Mouse (Mus musculus) hindbrain, embryonic 14.5 days (tissue): ENCODE measurements around the gene Synpr. TPM values are rescaled to one million over a fixed set of nuclear protein-coding genes. Genes with fewer than 3 reads are reported as not detected.

Experiments
- ATAC-seq: fragments of 200-750 bp; cut with Nextera tagmentation; 2 replicates; pipeline ENCODE4 v1.8.0; 2017; ENCODE audit warnings: moderate number of reproducible peaks, mild to moderate bottlenecking, moderate TSS enrichment, moderate library complexity; ENCODE audit not compliant: low FRiP score
- DNase-seq: peaks from one replicate; pipeline ENCODE4 v3.0.0-alpha.2; 2015; ENCODE audit warnings: low spot score
- H3K27ac ChIP-seq: fragments of 300-500 bp; sonication (generic); 2 replicates; pipeline ENCODE4 v1.5.1; 2014; ENCODE audit warnings: mild to moderate bottlenecking, moderate library complexity
- H3K27me3 ChIP-seq: fragments of 300-500 bp; sonication (generic); 2 replicates; pipeline ENCODE4 v1.6.1; 2014; ENCODE audit warnings: mild to moderate bottlenecking, low read length, mixed read lengths; ENCODE audit not compliant: control insufficient read depth, insufficient read depth
- H3K36me3 ChIP-seq: fragments of 300-500 bp; sonication (generic); replicated peaks from 2 replicates; pipeline ENCODE4 v1.6.1; 2014; ENCODE audit not compliant: control insufficient read depth, insufficient read depth
- H3K4me1 ChIP-seq: fragments of 300-500 bp; sonication (generic); replicated peaks from 2 replicates; pipeline ENCODE4 v1.6.1; 2014; ENCODE audit warnings: antibody characterized with exemption, low read length, mixed read lengths; ENCODE audit not compliant: control insufficient read depth, insufficient read depth
- H3K4me2 ChIP-seq: fragments of 300-500 bp; sonication (generic); replicated peaks from 2 replicates; pipeline ENCODE4 v1.6.1; 2014; ENCODE audit warnings: mild to moderate bottlenecking, moderate library complexity
- H3K4me3 ChIP-seq: fragments of 300-500 bp; sonication (generic); replicated peaks from 2 replicates; pipeline ENCODE4 v1.5.1; 2014; ENCODE audit warnings: mild to moderate bottlenecking, low read length
- H3K9ac ChIP-seq: fragments of 300-500 bp; sonication (generic); 2 replicates; pipeline ENCODE4 v1.6.1; 2014
- H3K9me3 ChIP-seq: fragments of 300-500 bp; sonication (generic); 2 replicates; pipeline ENCODE4 v1.6.1; 2016; ENCODE audit warnings: low read length; ENCODE audit not compliant: control insufficient read depth
- WGBS: fragments of 180-500 bp; shearing (Covaris S2); extraction: QIAGEN DNeasy Blood & Tissue Kit; methylation state at CpG from one replicate; pipeline ENCODE4 v1.1.7; 2014; 5-methylcytosine and 5-hydroxymethylcytosine counted together
- polyA plus RNA-seq: library from polyadenylated mRNA; unstranded; fragments of >200 nt; fragmentation: Nextera tagmentation; extraction: Ambion mirVana; gene quantifications from 2 replicates; pipeline ENCODE4 v1.2.1, GENCODE M21; 2014

Gene Synpr
- polyA plus RNA-seq, 1 experiment from 2014 or later = 52.7 TPM

GRCm38 (mm10) chr14:13344240-13344639 is 59.7 kb downstream of the Synpr start:
- no peak overlapping the region for H3K4me2 ChIP-seq
- H3K9me3 ChIP-seq = no peaks in the 10 kb centered on the region
- no peak overlapping the region for H3K9ac ChIP-seq
- 84% methylated on average over 2 of the region's 2 CpGs for WGBS
- H3K27ac ChIP-seq = no peak overlapping the region
- H3K36me3 ChIP-seq = no peaks in the 10 kb centered on the region
- H3K27me3 ChIP-seq = no peaks in the 10 kb centered on the region
- H3K4me3 ChIP-seq = no peak overlapping the region
- DNase-seq = no peak
- no peaks in the 10 kb centered on the region for H3K4me1 ChIP-seq
- no peak for ATAC-seq

- DNase-seq (no peak), ATAC-seq (no peak)
- Histone ChIP-seq H3K36me3 (no peaks in the 10 kb centered on the region), H3K4me1 (no peaks in the 10 kb centered on the region), H3K4me2 (no peak overlapping the region), H3K27me3 (no peaks in the 10 kb centered on the region), H3K27ac (no peak overlapping the region), H3K9ac (no peak overlapping the region), H3K4me3 (no peak overlapping the region), H3K9me3 (no peaks in the 10 kb centered on the region)
- 61% methylated on average over 4 of the region's 4 CpGs for WGBS
These were observed 64.7 kb downstream of the Synpr start for GRCm38 (mm10) chr14:13349170-13349865.

- ATAC-seq (no peak), DNase-seq (peak; percentile 71)
- Histone ChIP-seq H3K27me3 (no peaks in the 10 kb centered on the region), H3K27ac (no peak overlapping the region), H3K4me1 (no peaks in the 10 kb centered on the region), H3K4me3 (no peak overlapping the region), H3K4me2 (no peak overlapping the region), H3K9ac (no peak overlapping the region), H3K36me3 (no peaks in the 10 kb centered on the region), H3K9me3 (no peaks in the 10 kb centered on the region)
- 27% methylated on average over 5 of the region's 5 CpGs for WGBS
These were observed 69.6 kb downstream of the Synpr start for GRCm38 (mm10) chr14:13354154-13354553.

DNA sequence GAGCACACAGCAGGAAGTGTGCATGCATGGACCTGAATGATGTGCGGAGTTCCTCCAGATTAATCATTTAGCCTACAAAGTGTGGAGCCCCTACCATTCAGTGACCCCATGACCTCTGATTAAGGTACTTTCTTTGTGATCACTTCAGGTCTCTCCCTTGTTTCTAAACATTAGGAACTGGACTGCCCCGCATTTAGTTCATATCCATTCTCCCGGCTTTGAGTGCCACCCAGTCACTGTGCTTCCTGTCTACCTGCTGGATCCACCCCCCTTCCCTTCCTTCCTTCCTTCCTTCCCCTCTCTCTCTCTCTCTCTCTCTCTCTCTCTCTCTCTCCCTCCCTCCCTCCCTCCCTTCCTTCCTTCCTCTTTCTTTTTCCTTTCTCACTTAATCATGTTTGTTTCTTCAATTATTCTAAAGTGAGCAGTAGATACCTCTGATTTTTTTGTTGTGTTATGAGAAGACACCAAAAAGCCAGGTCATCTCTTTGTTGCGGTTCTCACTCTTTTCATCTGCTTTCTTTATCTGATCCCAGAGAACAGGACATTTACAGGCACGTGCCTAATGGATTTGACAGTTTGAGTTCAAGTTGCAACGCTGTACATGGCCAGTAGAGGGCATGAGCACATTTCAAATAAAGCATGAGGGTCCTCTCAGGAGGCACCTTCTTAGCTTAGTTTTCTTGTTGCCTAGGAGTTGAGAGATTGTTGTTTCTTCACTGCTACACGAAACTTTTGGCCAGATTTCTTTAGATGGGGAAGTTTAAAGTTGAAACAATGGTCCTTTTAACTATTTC is 71.2 kb downstream of the Synpr start:
- 6% methylated on average over 7 of the region's 7 CpGs for WGBS

DNA sequence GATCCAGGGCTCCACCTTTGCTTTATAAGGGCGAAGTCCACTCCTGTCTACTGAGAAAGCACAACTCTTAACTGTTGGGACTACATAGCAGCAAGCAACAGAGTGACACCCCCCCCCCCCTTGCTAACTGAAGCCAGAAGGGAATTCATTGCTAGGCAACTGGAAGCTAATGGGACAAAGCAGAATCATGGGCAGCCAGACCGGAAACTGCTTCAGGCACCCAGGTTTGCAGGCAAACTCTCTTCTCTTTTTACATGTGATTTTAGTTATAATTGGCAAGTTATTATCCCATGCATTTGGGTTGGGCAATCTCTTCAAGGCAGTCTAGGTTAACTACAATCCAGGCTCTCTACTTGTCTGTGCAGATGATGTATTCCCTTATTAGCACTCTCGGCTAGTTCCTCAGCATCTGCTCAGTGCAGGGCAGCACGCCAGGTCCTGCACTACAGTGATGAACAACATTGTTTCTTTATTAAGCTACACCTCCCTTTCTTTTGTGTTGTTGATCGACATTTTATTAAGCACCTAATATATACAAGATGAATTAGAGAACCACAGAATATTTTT is 72.6 kb downstream of the Synpr start:
- H3K4me3 ChIP-seq = no peak overlapping the region
- no peaks in the 10 kb centered on the region for H3K9me3 ChIP-seq
- WGBS = 49% methylated on average over 5 of the region's 5 CpGs
- H3K36me3 ChIP-seq = no peaks in the 10 kb centered on the region
- H3K27ac ChIP-seq = no peak overlapping the region
- no peak overlapping the region for H3K9ac ChIP-seq
- H3K4me1 ChIP-seq = no peaks in the 10 kb centered on the region
- ATAC-seq (0 out of 2 replicates have a peak, but pooled peaks have one; percentile 28), DNase-seq (no peak)
- no peaks in the 10 kb centered on the region for H3K27me3 ChIP-seq
- no peak overlapping the region for H3K4me2 ChIP-seq

More for the DNA sequence above, 71.2 kb downstream of the Synpr start:
- Histone ChIP-seq H3K4me3 (no peak overlapping the region), H3K27ac (no peak overlapping the region), H3K36me3 (no peaks in the 10 kb centered on the region), H3K4me1 (no peaks in the 10 kb centered on the region), H3K9me3 (no peaks in the 10 kb centered on the region), H3K4me2 (no peak overlapping the region), H3K27me3 (no peaks in the 10 kb centered on the region), H3K9ac (no peak overlapping the region)
- DNase-seq = peak; percentile 93
- peak; percentile 68; the same call in 1 of the 2 replicates for ATAC-seq

- Histone ChIP-seq H3K4me2 (no peak overlapping the region), H3K36me3 (no peaks in the 10 kb centered on the region), H3K27me3 (no peaks in the 10 kb centered on the region), H3K9ac (no peak overlapping the region), H3K9me3 (no peaks in the 10 kb centered on the region), H3K4me3 (no peak overlapping the region), H3K4me1 (no peaks in the 10 kb centered on the region), H3K27ac (no peak overlapping the region)
- ATAC-seq (no peak), DNase-seq (no peak)
- WGBS = 72% methylated on average over 2 of the region's 2 CpGs
These were observed 73.5 kb downstream of the Synpr start for GRCm38 (mm10) chr14:13358037-13358436.

DNA sequence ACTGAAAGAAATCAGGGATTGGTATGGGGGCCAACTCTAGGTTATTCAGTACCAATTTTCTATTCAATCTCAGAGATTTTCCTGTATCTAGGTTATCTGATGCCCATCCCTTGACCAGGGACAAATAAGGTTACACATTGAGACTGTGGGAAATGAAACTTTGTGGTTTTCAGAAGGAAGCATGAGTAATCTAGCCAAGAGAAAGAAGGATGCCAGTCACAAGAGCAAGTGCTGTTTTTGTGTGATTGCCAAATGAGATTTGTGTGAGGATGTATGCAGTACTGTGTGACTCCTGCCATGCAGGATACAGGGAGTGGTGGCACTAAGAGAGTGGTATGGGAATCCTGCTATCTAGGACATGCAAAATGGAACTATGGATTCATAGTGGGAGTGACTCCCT is 76.6 kb downstream of the Synpr start:
- Histone ChIP-seq H3K4me1 (no peaks in the 10 kb centered on the region), H3K27me3 (no peaks in the 10 kb centered on the region), H3K27ac (no peak overlapping the region), H3K9me3 (no peaks in the 10 kb centered on the region), H3K9ac (no peak overlapping the region), H3K36me3 (no peaks in the 10 kb centered on the region), H3K4me3 (no peak overlapping the region), H3K4me2 (no peak overlapping the region)
- no peak for ATAC-seq
- DNase-seq = no peak

DNA sequence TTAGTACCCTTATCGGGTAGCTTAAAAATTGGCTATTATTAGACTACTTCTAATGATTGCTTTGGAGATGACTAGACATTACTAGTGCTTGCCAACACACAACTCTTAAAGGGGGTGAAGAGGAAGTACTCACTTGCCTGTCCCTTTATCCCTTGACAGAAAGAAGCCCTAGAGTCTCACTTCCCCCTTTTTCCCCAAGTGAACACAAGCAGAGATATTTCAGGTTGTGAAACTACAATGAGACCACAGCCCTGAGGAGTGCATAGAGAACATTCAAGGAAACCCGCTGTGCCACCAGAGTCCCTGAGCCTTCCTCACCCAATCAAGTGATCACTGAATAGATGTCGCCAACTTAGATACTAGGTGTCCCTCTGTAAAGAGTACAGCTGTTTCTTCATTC is 77.1 kb downstream of the Synpr start:
- 89% methylated on average over 3 of the region's 3 CpGs for whole genome bisulfite sequencing
- DNase-seq (no peak), ATAC-seq (no peak)
- no peak overlapping the region for H3K9ac ChIP-seq
- no peak overlapping the region for H3K4me2 ChIP-seq
- H3K27ac ChIP-seq = no peak overlapping the region
- H3K36me3 ChIP-seq = no peaks in the 10 kb centered on the region
- H3K4me1 ChIP-seq = no peaks in the 10 kb centered on the region
- H3K27me3 ChIP-seq = no peaks in the 10 kb centered on the region
- H3K4me3 ChIP-seq = no peak overlapping the region
- H3K9me3 ChIP-seq = no peaks in the 10 kb centered on the region

DNA sequence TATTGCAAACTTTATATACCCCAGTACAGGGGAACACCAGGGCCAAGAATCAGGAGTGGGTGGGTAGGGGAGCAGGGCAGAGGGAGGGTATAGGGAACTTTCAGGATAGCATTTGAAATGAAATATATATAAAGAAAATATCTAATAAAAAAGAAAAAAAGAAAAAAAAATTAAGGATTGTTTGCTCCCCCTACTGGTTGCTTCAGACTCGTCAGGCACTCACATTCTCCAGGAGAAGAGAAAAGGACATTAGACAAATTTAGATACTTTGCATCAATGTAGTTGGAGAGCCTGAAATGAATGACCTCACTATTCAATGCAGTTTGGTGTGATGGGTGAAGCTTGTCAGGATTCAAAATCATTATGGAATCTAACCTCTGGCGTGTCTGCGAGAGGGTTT is 83.7 kb downstream of the Synpr start:
- Histone ChIP-seq H3K4me3 (no peak overlapping the region), H3K4me1 (no peaks in the 10 kb centered on the region), H3K9ac (no peak overlapping the region), H3K36me3 (no peaks in the 10 kb centered on the region), H3K27ac (no peak overlapping the region), H3K27me3 (no peaks in the 10 kb centered on the region), H3K9me3 (no peaks in the 10 kb centered on the region), H3K4me2 (no peak overlapping the region)
- WGBS = 83% methylated on average over 3 of the region's 3 CpGs
- DNase-seq = no peak
- ATAC-seq = no peak
